Mouse (Mus musculus) kidney, adult 9 months (tissue): Measurements from ENCODE around the gene Acot4.

Source experiments
- DNase-seq: peaks from one replicate; pipeline ENCODE4 v3.0.0; 2022

The Acot4 gene

GRCm38 (mm10) chr12:84032854-84033253 lies 5.3 kb upstream of the Acot4 start:
- peak; percentile 53 for DNase-seq

DNA sequence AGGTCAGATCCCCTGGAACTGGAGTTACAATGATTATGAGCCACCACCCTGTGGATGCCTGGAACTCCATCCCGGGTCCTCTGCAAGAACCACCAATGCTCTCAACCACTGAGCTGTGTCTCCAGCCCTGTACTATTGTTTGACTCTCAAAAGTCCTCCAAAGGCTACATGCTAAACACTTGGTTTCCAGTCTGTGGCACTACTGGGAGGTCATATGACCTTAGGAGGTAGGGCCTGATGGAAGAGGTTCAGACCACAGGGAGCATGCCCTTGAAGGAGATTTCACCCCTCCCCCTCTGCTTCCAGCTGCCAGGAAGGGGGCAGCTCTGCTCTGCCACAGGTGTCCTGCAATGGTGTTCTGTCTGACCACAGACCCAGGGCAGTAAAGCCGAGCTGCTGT lies 4.9 kb upstream of the Acot4 start:
- peak; percentile 60 for DNase-seq

DNA sequence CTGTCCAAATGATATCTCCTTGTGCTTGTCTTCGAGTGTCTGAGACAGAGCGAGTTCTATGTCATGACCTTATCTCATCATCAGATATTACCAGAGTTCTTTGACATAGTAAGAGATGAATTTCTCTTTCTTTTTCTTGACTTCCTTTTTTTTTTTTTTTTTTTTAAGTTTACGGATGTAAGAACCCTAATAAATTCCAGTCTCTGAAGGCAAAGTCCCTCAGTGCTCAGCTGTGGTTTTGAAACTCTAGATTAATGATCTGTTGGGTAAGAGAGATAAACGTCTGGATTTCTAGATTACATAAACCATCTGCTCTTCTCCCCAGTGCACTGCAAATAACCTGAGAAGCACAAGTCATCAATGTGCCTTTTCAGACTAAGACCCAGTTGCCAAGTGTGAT lies 4.1 kb upstream of the Acot4 start:
- no peak for DNase-seq

DNA sequence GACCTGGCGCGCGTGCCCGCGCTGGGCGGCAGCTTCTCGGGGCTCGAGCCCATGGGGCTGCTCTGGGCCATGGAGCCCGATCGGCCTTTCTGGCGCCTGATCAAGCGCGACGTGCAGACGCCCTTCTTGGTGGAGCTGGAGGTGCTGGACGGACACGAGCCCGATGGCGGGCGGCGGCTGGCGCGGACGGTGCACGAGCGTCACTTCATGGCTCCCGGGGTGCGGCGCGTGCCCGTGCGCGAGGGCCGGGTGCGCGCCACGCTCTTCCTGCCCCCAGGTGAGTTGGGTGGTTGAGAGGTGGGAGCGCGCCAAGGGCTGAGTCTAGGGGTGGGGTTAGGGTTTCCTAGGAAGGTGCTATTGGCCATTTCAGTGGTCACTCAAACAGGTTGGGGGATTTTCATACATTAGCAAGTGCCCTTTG lies 522 bp downstream of the Acot4 start, which contains the start of gene Gm49366:
Gene Gm49366, plus strand, starts transcription at position 245 of the 421 bp plus-strand sequence.
- DNase-seq: peak; percentile 87

GRCm38 (mm10) chr12:84042248-84042647 lies 4.1 kb downstream of the Acot4 start:
- peak; percentile 93 for DNase-seq

GRCm38 (mm10) chr12:84044045-84044444 lies 5.9 kb downstream of the Acot4 start:
- DNase-seq: peak; percentile 70

- no peak for DNase-seq
These were observed 8.7 kb downstream of the Acot4 start for GRCm38 (mm10) chr12:84046906-84047305.

- DNase-seq: peak; percentile 92
These were observed 12.6 kb downstream of the Acot4 start for GRCm38 (mm10) chr12:84050744-84051143.

GRCm38 (mm10) chr12:84051937-84052474 lies 13.8 kb downstream of the Acot4 start, which contains the start of gene Acot3:
TSS of gene Acot3 (plus strand) at chr12:84052144.
- no peak for DNase-seq

GRCm38 (mm10) chr12:84052609-84053008 lies 14.4 kb downstream of the Acot4 start:
- DNase-seq: peak; percentile 53

DNA sequence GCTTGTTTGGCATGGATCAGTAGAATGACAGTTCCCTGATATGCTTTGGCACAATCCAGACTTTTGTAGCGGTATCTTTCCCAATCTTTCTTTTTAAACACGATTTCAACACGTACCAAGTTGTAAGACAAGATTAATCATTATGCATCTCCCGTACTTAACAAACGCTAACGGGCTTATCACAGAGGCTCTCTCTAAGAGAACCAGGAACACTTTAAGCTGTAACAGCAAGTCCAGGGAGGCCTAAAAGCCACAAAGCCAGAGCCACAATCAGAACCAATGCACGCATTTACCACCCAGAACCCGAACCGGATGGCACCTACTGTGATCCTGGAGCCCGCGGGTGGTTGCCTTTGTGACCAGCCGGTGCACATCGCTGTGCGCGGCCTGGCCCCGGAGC lies 15.0 kb downstream of the Acot4 start:
- no peak for DNase-seq

DNA sequence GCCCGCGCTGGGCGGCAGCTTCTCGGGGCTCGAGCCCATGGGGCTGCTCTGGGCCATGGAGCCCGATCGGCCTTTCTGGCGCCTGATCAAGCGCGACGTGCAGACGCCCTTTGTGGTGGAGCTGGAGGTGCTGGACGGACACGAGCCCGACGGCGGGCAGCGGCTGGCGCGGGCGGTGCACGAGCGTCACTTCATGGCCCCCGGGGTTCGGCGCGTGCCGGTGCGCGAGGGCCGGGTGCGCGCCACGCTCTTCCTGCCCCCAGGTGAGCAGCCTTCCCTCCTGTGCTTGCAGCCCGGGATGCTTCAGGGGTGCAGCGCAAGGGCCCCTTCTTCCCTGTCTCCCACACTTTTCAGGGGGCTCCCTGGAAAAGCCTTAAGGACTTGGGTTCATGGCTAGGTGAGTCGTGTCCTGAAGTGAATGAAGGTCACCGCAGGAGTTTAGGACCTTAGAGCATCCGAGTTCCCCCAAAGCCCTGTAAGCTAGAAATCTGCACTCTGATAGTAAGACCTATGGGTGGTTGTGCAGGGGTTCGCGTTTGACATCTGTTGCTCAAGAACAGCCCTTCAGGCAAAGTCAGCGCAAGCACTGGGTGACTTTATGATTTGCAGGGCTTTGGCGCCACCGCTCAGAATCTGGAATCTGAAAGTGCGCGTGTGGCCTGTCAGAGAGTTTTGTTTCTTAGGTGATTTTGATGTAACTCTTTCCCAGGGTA lies 15.7 kb downstream of the Acot4 start:
- DNase-seq: peak; percentile 73

DNA sequence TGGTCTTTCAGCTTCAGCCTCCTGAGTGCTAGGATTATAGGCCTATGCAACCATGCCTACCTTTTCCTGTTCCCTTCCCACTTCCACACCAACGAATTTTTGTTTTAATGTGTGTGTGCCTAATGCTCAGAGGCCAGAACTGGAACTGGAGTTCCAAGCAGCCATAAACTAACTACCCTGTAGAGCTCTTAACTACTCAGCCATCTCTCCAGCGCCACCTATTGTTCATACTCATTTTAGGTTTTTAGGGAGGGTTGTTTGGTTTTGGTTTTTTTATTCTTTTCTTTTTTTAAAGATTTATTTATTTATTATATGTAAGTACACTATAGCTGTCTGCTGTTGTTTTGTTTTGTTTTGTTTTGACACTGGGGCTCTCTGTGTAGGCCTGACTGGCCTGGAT lies 22.8 kb downstream of the Acot4 start:
- DNase-seq: peak; percentile 65

- no peak for DNase-seq
These were observed 24.2 kb downstream of the Acot4 start for GRCm38 (mm10) chr12:84062336-84062735.

- DNase-seq: peak; percentile 45
These were observed 25.0 kb downstream of the Acot4 start for GRCm38 (mm10) chr12:84063228-84063627.

- DNase-seq: no peak
These were observed 25.7 kb downstream of the Acot4 start for GRCm38 (mm10) chr12:84063833-84064232.

DNA sequence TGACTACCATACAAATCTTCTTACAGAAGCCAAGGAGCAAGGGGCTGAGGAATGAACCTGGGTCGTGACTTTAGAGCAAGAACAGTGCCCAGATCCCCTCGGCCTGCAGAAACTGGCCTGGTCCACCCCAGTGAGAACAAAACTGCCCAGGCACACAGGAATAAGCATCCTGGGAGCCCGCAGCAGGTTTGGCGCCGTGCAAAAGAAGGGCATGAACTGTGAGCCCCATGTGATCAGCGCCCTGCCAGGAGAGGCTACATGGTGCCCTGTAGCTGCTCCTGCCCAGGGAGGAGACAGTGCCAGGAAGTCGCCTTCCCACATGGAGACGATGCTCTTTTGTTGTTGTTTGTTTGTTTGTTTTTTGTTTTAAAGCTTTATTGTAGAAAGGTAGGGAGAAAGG lies 26.4 kb downstream of the Acot4 start:
- peak; percentile 61 for DNase-seq

DNA sequence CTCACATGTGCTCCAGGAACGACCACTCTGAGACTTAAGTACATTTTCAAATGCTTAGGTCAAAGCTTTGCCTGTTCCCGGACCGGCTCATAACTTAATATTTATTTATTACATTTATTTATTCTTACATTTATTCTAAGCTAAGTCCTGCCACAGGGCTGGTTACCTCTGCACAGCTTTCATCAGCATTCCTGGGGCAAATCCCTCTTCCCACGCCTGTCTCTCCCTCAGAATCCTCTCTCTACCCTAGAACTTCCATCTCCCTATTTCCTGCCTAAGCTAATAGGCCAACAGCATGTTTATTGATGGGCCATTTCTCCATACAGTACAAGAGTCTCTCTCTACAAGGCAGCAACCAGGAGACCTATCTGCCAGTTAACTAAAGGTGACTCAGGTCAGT lies 29.6 kb downstream of the Acot4 start:
- DNase-seq: no peak

- DNase-seq: no peak
These were observed 30.1 kb downstream of the Acot4 start for GRCm38 (mm10) chr12:84068296-84068695.

DNA sequence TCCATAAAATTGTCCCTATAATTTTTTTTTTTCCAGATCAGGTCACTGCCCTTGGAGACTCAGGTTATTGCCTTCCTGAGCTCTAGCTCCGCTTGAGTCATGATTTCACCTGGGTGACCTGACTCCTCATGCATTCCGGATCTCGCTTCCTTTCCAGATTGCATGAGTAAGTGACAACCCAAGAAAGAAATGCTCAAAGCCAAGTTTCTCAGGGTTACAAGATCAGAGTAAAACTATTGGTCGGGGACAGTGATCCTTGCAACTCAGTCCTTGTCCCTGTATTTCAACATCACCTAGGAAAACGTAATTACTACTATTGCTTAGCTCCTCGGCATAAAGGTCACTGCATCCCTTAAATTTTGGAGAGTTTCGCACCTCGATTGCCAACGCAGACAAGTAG lies 30.8 kb downstream of the Acot4 start, which contains the start of gene Acot5:
Gene Acot5, plus strand, starts transcription at position 340 of the 400 bp plus-strand sequence.
- peak; percentile 45 for DNase-seq

DNA sequence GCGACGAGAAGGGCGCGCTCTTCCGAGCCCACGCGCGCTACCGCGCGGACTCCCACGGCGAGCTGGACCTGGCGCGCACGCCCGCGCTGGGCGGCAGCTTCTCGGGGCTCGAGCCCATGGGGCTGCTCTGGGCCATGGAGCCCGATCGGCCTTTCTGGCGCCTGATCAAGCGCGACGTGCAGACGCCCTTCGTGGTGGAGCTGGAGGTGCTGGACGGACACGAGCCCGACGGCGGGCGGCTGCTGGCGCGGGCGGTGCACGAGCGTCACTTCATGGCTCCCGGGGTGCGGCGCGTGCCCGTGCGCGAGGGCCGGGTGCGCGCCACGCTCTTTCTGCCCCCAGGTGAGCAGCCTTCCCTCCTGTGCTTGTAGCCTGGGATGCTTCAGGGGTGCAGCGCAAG lies 31.4 kb downstream of the Acot4 start:
- DNase-seq: peak; percentile 48

DNA sequence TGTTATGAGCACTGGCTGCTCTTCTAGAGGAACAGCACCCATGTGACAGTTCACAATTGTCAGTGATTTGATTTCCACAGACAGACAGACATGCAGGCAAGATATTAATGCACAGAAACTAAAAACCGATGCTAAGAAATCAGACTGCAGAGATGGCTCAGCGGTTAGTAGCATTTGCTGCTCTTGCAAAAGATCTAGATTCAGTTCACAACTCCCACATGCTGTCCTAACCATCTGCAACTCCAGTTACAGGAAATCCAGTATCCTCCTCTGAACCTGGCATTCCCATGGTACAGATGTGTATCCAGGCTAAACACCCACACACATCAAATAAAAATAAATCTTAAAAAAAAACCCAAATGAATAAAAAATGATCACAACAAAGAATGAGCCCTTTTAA lies 33.5 kb downstream of the Acot4 start:
- no peak for DNase-seq

GRCm38 (mm10) chr12:84077371-84077990 lies 39.3 kb downstream of the Acot4 start:
- no peak for DNase-seq

DNA sequence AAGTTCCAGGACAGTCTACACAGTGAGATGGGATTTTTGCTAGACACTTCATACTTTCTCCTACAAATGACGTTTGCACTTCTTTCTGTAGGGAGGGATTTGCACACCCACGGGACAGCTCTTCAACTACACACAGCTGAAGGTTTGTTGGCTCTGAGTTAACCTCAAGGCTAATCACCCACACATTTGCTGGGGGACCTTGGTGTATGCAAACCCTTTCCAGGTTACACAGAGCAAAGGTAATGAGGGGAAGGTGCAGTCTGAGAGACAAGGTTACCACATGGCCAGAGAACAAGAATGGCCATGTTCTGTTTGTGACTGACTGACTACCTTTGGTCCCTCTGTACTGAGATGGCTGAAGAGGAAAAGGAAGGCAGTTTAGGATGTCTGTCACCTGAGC lies 45.7 kb downstream of the Acot4 start:
- DNase-seq: no peak
